Mouse (Mus musculus): Measurements from ENCODE around the gene Tmtc2. TPM values are rescaled to one million over a fixed set of nuclear protein-coding genes. Genes with fewer than 3 reads are reported as not detected.

Tmtc2 gene
- polyA plus RNA-seq, 1 experiment from 2014 or later, result 3.5 TPM

DNA sequence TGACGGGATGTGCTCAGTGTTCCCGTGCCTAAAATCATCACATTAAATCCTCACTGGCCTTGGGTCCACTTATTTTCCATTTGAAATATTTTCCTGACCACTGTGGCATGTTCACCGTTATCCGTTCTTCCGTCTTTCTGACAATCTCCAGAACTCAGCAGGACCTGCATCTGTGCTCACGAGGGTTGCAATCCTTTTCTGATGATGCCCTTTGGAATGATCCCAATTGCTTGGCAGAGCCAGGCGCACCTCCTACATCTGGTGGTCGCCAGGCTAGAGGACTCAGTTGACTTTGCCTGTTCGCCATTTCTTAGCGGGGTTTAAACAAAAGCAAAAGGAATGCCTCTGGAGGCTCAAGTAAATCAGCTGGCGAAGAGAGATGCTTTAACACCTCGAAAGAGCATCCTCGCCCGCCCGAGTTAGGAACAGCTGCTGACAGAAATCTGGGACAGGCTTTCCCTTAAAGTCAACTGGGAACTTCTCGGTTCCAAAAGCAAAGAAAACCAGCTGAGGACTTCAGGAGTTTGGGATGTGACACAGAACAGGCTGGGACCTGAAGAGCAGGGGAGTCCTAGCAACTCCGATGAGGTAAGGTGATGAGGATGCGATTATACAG lies 96.5 kb downstream of the Tmtc2 start:
- no peak overlapping the region for H3K4me2 ChIP-seq
- no peak overlapping the region for H3K27ac ChIP-seq (ENCODE audit: low read depth, low read length)
- no peaks in the 10 kb centered on the region for H3K27me3 ChIP-seq (replicated peaks; ENCODE audit: control insufficient read depth, insufficient read depth, low read length)
- 86% methylated on average over 18 of the region's 18 CpGs for WGBS
- H3K4me1 ChIP-seq (replicated peaks; ENCODE audit: control insufficient read depth, insufficient read depth, low read length), result no peaks in the 10 kb centered on the region
- no peaks in the 10 kb centered on the region for H3K36me3 ChIP-seq (ENCODE audit: control insufficient read depth, insufficient read depth, low read length)
- ATAC-seq (replicated peaks; ENCODE audit: low FRiP score), result no peak
- H3K9ac ChIP-seq (ENCODE audit: low read depth, low read length), result no peak overlapping the region
- H3K4me3 ChIP-seq (ENCODE audit: low read depth, low read length), result no peak overlapping the region
- H3K9me3 ChIP-seq (ENCODE audit: control insufficient read depth, low read length), result no peaks in the 10 kb centered on the region
- no peak for DNase-seq (ENCODE audit: low spot score)

DNA sequence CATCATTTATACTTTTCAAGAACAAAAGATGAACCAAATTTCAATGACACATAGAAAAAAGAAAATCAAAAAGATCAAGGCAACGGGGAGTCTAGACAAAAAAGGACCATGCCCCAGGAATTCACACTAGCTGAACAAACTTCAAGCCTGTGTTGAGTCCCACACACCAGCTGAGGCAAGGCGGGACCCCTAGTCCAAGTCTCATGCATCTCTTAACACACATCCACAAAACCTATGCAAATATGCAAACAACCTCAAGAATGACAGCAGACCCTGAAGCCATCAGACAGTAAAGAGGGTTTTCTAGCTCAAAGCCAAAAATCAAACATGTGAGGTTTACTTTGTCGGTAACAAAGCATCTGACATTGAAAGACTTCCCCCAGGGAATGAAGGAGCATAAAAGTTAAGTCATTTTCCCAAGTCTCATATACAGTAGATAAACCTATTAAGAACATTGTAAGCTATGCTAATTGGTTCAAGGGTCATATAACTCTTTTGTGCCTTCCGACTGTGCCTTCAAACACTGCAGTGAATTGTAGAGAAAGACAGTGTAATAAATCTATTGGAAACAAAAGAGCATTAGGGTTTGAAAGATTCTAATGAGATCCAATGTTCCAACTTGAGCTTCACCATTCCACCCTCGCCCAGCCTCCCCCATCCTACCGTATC lies 100.0 kb downstream of the Tmtc2 start:
- H3K4me3 ChIP-seq (ENCODE audit: low read depth, low read length), result no peak overlapping the region
- H3K36me3 ChIP-seq (ENCODE audit: control insufficient read depth, insufficient read depth, low read length), result no peaks in the 10 kb centered on the region
- H3K4me2 ChIP-seq, result no peak overlapping the region
- DNase-seq (ENCODE audit: low spot score) (no peak), ATAC-seq (replicated peaks; ENCODE audit: low FRiP score) (no peak)
- 83% methylated on average over 6 of the region's 6 CpGs for WGBS
- no peaks in the 10 kb centered on the region for H3K4me1 ChIP-seq (replicated peaks; ENCODE audit: control insufficient read depth, insufficient read depth, low read length)
- H3K27me3 ChIP-seq (replicated peaks; ENCODE audit: control insufficient read depth, insufficient read depth, low read length), result no peaks in the 10 kb centered on the region
- no peak overlapping the region for H3K9ac ChIP-seq (ENCODE audit: low read depth, low read length)
- H3K9me3 ChIP-seq (ENCODE audit: control insufficient read depth, low read length), result no peaks in the 10 kb centered on the region
- no peak overlapping the region for H3K27ac ChIP-seq (ENCODE audit: low read depth, low read length)

DNA sequence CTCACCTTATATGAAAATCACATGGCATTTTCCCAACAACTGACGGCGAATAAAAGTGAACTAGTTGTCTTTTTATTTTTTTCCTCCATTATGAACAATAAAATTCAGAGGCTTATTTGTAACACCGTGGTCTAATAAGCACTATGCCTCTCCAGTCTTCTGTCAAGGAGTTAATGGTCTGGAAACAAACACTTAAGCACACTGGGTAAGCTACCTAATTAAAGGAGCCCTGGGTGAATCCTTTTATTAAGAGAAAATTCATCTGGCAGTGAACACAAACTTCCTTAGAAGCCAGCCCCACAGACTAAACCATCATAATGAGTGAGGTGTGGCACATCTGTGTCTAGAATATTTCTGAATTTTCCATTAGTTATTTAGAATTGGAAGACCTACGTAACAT lies 109.9 kb downstream of the Tmtc2 start:
- H3K36me3 ChIP-seq (ENCODE audit: control insufficient read depth, insufficient read depth, low read length), result no peaks in the 10 kb centered on the region
- H3K9me3 ChIP-seq (ENCODE audit: control insufficient read depth, low read length), result no peaks in the 10 kb centered on the region
- no peak for DNase-seq (ENCODE audit: low spot score)
- no peak overlapping the region for H3K4me3 ChIP-seq (ENCODE audit: low read depth, low read length)
- no peak overlapping the region for H3K27ac ChIP-seq (ENCODE audit: low read depth, low read length)
- H3K4me1 ChIP-seq (replicated peaks; ENCODE audit: control insufficient read depth, insufficient read depth, low read length), result no peaks in the 10 kb centered on the region
- no peak for ATAC-seq (replicated peaks; ENCODE audit: low FRiP score)
- H3K4me2 ChIP-seq, result no peak overlapping the region
- no peaks in the 10 kb centered on the region for H3K27me3 ChIP-seq (replicated peaks; ENCODE audit: control insufficient read depth, insufficient read depth, low read length)
- WGBS, result 91% methylated on average over 4 of the region's 4 CpGs
- H3K9ac ChIP-seq (ENCODE audit: low read depth, low read length), result no peak overlapping the region

DNA sequence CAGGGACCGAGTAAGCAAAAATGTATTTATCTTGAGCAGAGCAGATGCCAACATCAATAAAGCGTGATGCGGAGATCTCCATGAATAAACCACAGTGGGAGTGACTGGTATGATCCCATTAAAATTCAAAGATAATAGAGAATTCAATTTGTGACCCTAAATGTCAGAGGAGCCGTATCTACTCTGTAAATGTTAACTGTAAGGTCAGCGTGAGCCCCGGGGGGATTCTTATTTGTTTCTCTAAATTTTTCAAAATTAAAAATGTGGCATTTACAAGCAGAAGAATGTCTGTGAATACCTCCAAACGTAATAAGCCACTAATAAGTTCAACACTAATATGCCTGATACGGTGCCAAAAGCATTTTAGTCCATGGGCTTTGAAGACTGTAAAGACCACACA lies 120.8 kb downstream of the Tmtc2 start:
- H3K27me3 ChIP-seq (replicated peaks; ENCODE audit: control insufficient read depth, insufficient read depth, low read length), result no peaks in the 10 kb centered on the region
- 85% methylated on average over 8 of the region's 8 CpGs for WGBS
- ATAC-seq (replicated peaks; ENCODE audit: low FRiP score) (no peak), DNase-seq (ENCODE audit: low spot score) (no peak)
- H3K9ac ChIP-seq (ENCODE audit: low read depth, low read length), result no peak overlapping the region
- no peak overlapping the region for H3K4me3 ChIP-seq (ENCODE audit: low read depth, low read length)
- H3K27ac ChIP-seq (ENCODE audit: low read depth, low read length), result no peak overlapping the region
- no peak overlapping the region for H3K4me2 ChIP-seq
- no peaks in the 10 kb centered on the region for H3K4me1 ChIP-seq (replicated peaks; ENCODE audit: control insufficient read depth, insufficient read depth, low read length)
- H3K9me3 ChIP-seq (ENCODE audit: control insufficient read depth, low read length), result no peaks in the 10 kb centered on the region
- no peaks in the 10 kb centered on the region for H3K36me3 ChIP-seq (ENCODE audit: control insufficient read depth, insufficient read depth, low read length)

DNA sequence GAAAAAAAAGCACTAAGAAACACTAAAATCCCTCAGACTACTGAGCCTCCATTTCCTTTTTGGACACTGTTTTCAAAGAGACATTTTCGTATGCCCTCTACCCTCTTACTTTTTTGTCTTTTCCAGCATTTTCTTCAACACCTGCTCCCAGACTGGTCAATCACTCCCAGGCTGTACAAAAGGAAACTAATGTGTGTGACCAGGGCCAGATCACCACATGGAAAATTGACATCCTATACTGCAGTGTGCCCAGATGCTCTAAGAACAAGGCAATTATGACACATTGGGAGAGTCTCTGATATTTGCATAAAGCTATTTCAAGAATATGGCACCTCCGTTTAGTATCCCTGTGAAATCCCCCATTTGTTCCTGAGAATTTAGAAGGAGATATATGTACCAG lies 127.1 kb downstream of the Tmtc2 start:
- Histone ChIP-seq H3K36me3 (ENCODE audit: control insufficient read depth, insufficient read depth, low read length) (no peaks in the 10 kb centered on the region), H3K4me3 (ENCODE audit: low read depth, low read length) (no peak overlapping the region), H3K9ac (ENCODE audit: low read depth, low read length) (no peak overlapping the region), H3K9me3 (ENCODE audit: control insufficient read depth, low read length) (no peaks in the 10 kb centered on the region), H3K4me2 (no peak overlapping the region), H3K4me1 (replicated peaks; ENCODE audit: control insufficient read depth, insufficient read depth, low read length) (no peaks in the 10 kb centered on the region), H3K27ac (ENCODE audit: low read depth, low read length) (no peak overlapping the region), H3K27me3 (replicated peaks; ENCODE audit: control insufficient read depth, insufficient read depth, low read length) (no peaks in the 10 kb centered on the region)
- WGBS, result 85% methylated on average over 2 of the region's 2 CpGs
- DNase-seq (ENCODE audit: low spot score) (no peak), ATAC-seq (replicated peaks; ENCODE audit: low FRiP score) (no peak)

DNA sequence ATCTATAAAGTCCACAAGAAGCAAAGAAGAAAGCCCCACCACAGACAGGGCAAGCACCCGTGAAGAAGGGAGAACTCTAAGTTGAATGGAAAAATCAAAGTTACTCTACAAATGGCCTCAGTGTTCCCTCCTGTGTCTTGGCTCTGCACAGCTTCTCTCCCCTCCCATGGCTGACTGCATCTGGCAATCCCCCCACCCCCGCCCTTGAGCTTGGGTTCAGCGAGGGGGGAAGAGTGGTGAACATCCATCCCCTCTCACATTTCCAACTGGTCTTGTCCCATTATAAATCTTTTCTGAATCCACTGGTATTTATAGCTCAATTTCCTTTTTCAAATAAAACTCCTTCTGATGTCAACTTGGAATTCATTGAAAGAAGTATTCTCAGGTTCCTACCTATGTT lies 129.9 kb downstream of the Tmtc2 start:
- no peak for ATAC-seq (replicated peaks; ENCODE audit: low FRiP score)
- Histone ChIP-seq H3K9ac (ENCODE audit: low read depth, low read length) (no peak overlapping the region), H3K4me3 (ENCODE audit: low read depth, low read length) (no peak overlapping the region), H3K27me3 (replicated peaks; ENCODE audit: control insufficient read depth, insufficient read depth, low read length) (no peaks in the 10 kb centered on the region), H3K27ac (ENCODE audit: low read depth, low read length) (no peak overlapping the region), H3K4me1 (replicated peaks; ENCODE audit: control insufficient read depth, insufficient read depth, low read length) (no peaks in the 10 kb centered on the region), H3K9me3 (ENCODE audit: control insufficient read depth, low read length) (no peaks in the 10 kb centered on the region), H3K4me2 (no peak overlapping the region), H3K36me3 (ENCODE audit: control insufficient read depth, insufficient read depth, low read length) (no peaks in the 10 kb centered on the region)
- DNase-seq (ENCODE audit: low spot score), result no peak
- WGBS, result 89% methylated on average over 3 of the region's 3 CpGs

DNA sequence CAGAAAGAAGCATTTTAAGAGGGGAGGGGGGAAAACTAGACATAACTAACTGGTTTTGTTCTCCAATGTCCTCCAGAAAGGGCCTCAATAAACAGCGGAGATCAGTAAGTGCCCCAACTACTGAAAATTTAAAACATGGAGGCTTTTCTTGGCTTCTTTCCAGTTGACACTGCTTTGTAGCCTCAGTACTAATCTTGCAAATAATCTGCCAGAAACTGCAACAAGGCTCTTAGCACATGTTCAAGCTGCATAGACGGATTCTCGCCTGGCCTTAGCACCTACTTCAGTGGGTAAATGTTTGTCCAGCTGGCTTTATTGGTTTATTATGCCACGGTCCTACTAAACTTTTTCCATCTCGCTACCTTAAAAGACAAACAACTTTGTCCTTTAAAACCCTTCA lies 139.4 kb downstream of the Tmtc2 start:
- ATAC-seq (replicated peaks; ENCODE audit: low FRiP score), result no peak
- H3K9ac ChIP-seq (ENCODE audit: low read depth, low read length), result no peak overlapping the region
- no peaks in the 10 kb centered on the region for H3K9me3 ChIP-seq (ENCODE audit: control insufficient read depth, low read length)
- no peaks in the 10 kb centered on the region; the same call in 1 of the 2 replicates for H3K4me1 ChIP-seq (replicated peaks; ENCODE audit: control insufficient read depth, insufficient read depth, low read length)
- H3K4me2 ChIP-seq, result no peak overlapping the region
- H3K36me3 ChIP-seq (ENCODE audit: control insufficient read depth, insufficient read depth, low read length), result no peaks in the 10 kb centered on the region
- 85% methylated on average over 5 of the region's 5 CpGs for WGBS
- no peak overlapping the region for H3K27ac ChIP-seq (ENCODE audit: low read depth, low read length)
- no peaks in the 10 kb centered on the region for H3K27me3 ChIP-seq (replicated peaks; ENCODE audit: control insufficient read depth, insufficient read depth, low read length)
- DNase-seq (ENCODE audit: low spot score), result no peak
- H3K4me3 ChIP-seq (ENCODE audit: low read depth, low read length), result no peak overlapping the region

DNA sequence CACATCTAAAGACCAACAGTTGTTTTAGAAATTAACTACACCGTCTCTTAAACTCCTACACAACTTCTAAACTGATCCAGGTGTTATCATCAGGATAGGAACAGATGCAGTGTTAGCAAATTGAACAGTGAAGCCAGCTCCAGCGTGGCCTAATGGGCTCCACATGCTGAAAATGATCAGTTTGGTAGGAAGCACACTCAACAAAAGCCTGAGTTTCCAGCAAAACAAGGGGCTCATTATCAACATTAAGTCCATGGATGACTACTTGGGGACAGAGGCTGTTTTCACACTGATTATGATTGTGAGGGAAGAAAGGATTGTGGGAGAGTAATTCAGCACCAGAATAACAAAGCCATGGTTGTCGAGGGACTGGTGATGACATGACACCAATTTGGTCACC lies 143.4 kb downstream of the Tmtc2 start:
- DNase-seq (ENCODE audit: low spot score), result no peak
- H3K27me3 ChIP-seq (replicated peaks; ENCODE audit: control insufficient read depth, insufficient read depth, low read length), result no peaks in the 10 kb centered on the region
- no peaks in the 10 kb centered on the region; the same call in 1 of the 2 replicates for H3K4me1 ChIP-seq (replicated peaks; ENCODE audit: control insufficient read depth, insufficient read depth, low read length)
- ATAC-seq (replicated peaks; ENCODE audit: low FRiP score), result no peak
- 71% methylated on average over 3 of the region's 3 CpGs for WGBS
- H3K9me3 ChIP-seq (ENCODE audit: control insufficient read depth, low read length), result no peaks in the 10 kb centered on the region
- no peak overlapping the region for H3K4me2 ChIP-seq
- no peak overlapping the region for H3K27ac ChIP-seq (ENCODE audit: low read depth, low read length)
- H3K4me3 ChIP-seq (ENCODE audit: low read depth, low read length), result no peak overlapping the region
- H3K9ac ChIP-seq (ENCODE audit: low read depth, low read length), result no peak overlapping the region
- H3K36me3 ChIP-seq (ENCODE audit: control insufficient read depth, insufficient read depth, low read length), result no peaks in the 10 kb centered on the region

DNA sequence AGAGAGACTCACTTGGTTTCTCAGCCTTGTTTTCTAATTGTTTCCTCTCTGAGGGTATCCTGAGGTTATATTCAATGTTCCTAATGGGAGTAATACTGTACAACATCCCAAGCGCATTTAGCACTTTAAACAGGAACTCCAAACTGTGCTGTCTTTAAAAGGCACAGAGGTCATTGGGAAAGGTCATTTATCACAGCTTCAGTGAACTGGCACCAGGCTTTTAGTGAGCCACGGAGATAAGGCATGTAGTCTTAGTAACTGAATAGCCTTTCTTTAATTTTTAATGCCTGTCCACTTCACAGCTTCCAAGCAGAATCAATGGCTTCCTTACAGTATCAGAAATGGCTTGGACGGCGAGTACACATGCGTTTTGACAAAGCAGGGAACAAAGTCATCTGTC lies 144.0 kb downstream of the Tmtc2 start:
- Histone ChIP-seq H3K27ac (ENCODE audit: low read depth, low read length) (no peak overlapping the region), H3K4me1 (replicated peaks; ENCODE audit: control insufficient read depth, insufficient read depth, low read length) (no peaks in the 10 kb centered on the region; the same call in 1 of the 2 replicates), H3K9ac (ENCODE audit: low read depth, low read length) (no peak overlapping the region), H3K9me3 (ENCODE audit: control insufficient read depth, low read length) (no peaks in the 10 kb centered on the region), H3K4me3 (ENCODE audit: low read depth, low read length) (no peak overlapping the region), H3K36me3 (ENCODE audit: control insufficient read depth, insufficient read depth, low read length) (no peaks in the 10 kb centered on the region), H3K4me2 (no peak overlapping the region), H3K27me3 (replicated peaks; ENCODE audit: control insufficient read depth, insufficient read depth, low read length) (no peaks in the 10 kb centered on the region)
- no peak for ATAC-seq (replicated peaks; ENCODE audit: low FRiP score)
- no peak for DNase-seq (ENCODE audit: low spot score)
- 67% methylated on average over 5 of the region's 5 CpGs for WGBS
